Mouse (Mus musculus): ENCODE measurements at regions not wholly inside any gene's neighbourhood (a gene's known extent, or its start where the extent isn't known, plus 50 kb on each side); places are given as distances from the start of the nearest gene placed in this dataset.

- no peak for DNase-seq (ENCODE audit: extremely low read depth)
- no peaks in the 10 kb centered on the region for H3K9me3 ChIP-seq (replicated peaks; ENCODE audit: low read length)
- dilution Hi-C loops (cut with MboI; ENCODE audit: extremely low pct_ligation_motif_present, extremely low pct_unique_long_range_greater_than_20kb, low sequenced_read_pairs) = no loop called here
- in situ Hi-C loops (cut with MboI; ENCODE audit: low pct_ligation_motif_present, low pct_unique_long_range_greater_than_20kb, low sequenced_read_pairs) = no loop called here
- no peak overlapping the region for H3K27ac ChIP-seq (ENCODE audit: insufficient read depth, low read depth)
- no peak overlapping the region for H3K4me2 ChIP-seq (ENCODE audit: insufficient read depth, low read depth, poor library complexity, severe bottlenecking)
- no peak overlapping the region for H3K4me3 ChIP-seq (replicated peaks in 1 of 3; ENCODE audit: low read depth in 2 of 3, low read length in 2 of 3, poor library complexity in 1 of 3)
- no peak for TF ChIP-seq MYC (IDR thresholded peaks at IDR 0.05; ENCODE audit: low read depth, low read length)
- TF ChIP-seq MEF2A (IDR thresholded peaks at IDR 0.05; ENCODE audit: borderline replicate concordance, low read depth, low read length) = no peak
- TF ChIP-seq UBTF (IDR thresholded peaks at IDR 0.05; ENCODE audit: low read depth, low read length) = no peak
- TF ChIP-seq BHLHE40 (IDR thresholded peaks at IDR 0.05; ENCODE audit: low read depth, low read length) = no peak
- TF ChIP-seq NELFE (IDR thresholded peaks at IDR 0.05; ENCODE audit: low read depth, low read length) = no peak
- TF ChIP-seq USF2 (conservative IDR thresholded peaks at IDR 0.05; ENCODE audit: low read depth, low read length) = no peak
- no peak for TF ChIP-seq ZC3H11A (IDR thresholded peaks at IDR 0.05; ENCODE audit: low read depth, low read length)
- TF ChIP-seq ZKSCAN1 (IDR thresholded peaks at IDR 0.05; ENCODE audit: borderline replicate concordance, low read depth, low read length) = no peak
- no peak for TF ChIP-seq EP300 (IDR thresholded peaks at IDR 0.05; ENCODE audit: low read length)
- TF ChIP-seq CHD2 (IDR thresholded peaks at IDR 0.05; ENCODE audit: low read length) = no peak
- TF ChIP-seq RAD21 (IDR thresholded peaks at IDR 0.05; ENCODE audit: low read depth, low read length) = no peak
- no peak for TF ChIP-seq IRF4 (IDR thresholded peaks at IDR 0.05; ENCODE audit: low read depth, low read length)
- TF ChIP-seq KAT2A (IDR thresholded peaks at IDR 0.05; ENCODE audit: insufficient replicate concordance, low read length) = no peak
- TF ChIP-seq JUND (conservative IDR thresholded peaks at IDR 0.05; ENCODE audit: low read depth, low read length) = no peak
- no peak for TF ChIP-seq POLR2A (IDR thresholded peaks at IDR 0.05; ENCODE audit: low read depth, low read length)
- no peaks in the 10 kb centered on the region for H3K36me3 ChIP-seq (replicated peaks in 1 of 2; ENCODE audit: control insufficient read depth in 1 of 2, insufficient read depth in 1 of 2, low read length in 1 of 2)
- no peaks in the 10 kb centered on the region for H3K79me2 ChIP-seq (replicated peaks; ENCODE audit: control insufficient read depth, extremely low read depth, insufficient read depth, poor library complexity, severe bottlenecking)
- H3K27me3 ChIP-seq (replicated peaks) = no peaks in the 10 kb centered on the region
- H3K9ac ChIP-seq (ENCODE audit: insufficient read depth, low read depth) = no peak overlapping the region
- no peaks in the 10 kb centered on the region for H3K4me1 ChIP-seq (ENCODE audit: control insufficient read depth in 1 of 2, insufficient read depth in 2 of 2)
These were observed 79.6 kb upstream of the Tmem108 start for GRCm38 (mm10) chr9:103841199-103841598.

GRCm38 (mm10) chr9:103843836-103844235 lies 82.2 kb upstream of the Tmem108 start:
- dilution Hi-C loops (cut with MboI; ENCODE audit: extremely low pct_ligation_motif_present, extremely low pct_unique_long_range_greater_than_20kb, low sequenced_read_pairs) = no loop called here

More at GRCm38 (mm10) chr9:103843836-103844235, 82.2 kb upstream of the Tmem108 start:
- no peak for TF ChIP-seq MAFK (IDR thresholded peaks at IDR 0.05; ENCODE audit: insufficient replicate concordance, low read length)
- TF ChIP-seq EP300 (IDR thresholded peaks at IDR 0.05; ENCODE audit: low read length) = no peak
- no peak for TF ChIP-seq USF2 (conservative IDR thresholded peaks at IDR 0.05; ENCODE audit: low read depth, low read length)
- no peak for TF ChIP-seq POLR2AphosphoS2 (IDR thresholded peaks at IDR 0.05; ENCODE audit: low read depth, low read length)
- no peak for TF ChIP-seq TCF12 (IDR thresholded peaks at IDR 0.05; ENCODE audit: low read depth, low read length)
- no peak for TF ChIP-seq IRF4 (IDR thresholded peaks at IDR 0.05; ENCODE audit: low read depth, low read length)
- no peak for TF ChIP-seq JUN (IDR thresholded peaks at IDR 0.05; ENCODE audit: insufficient read depth, low read depth, low read length)
- TF ChIP-seq NRF1 (IDR thresholded peaks at IDR 0.05; ENCODE audit: low read depth, low read length) = no peak
- TF ChIP-seq KAT2A (IDR thresholded peaks at IDR 0.05; ENCODE audit: insufficient replicate concordance, low read length) = no peak
- no peak for TF ChIP-seq UBTF (IDR thresholded peaks at IDR 0.05; ENCODE audit: low read depth, low read length)
- TF ChIP-seq ZMIZ1 (IDR thresholded peaks at IDR 0.05; ENCODE audit: low read depth, low read length) = no peak
- TF ChIP-seq ZC3H11A (IDR thresholded peaks at IDR 0.05; ENCODE audit: low read depth, low read length) = no peak
- no peak for TF ChIP-seq JUND (conservative IDR thresholded peaks at IDR 0.05; ENCODE audit: low read depth, low read length)
- Histone ChIP-seq H3K4me3 (replicated peaks in 1 of 3; ENCODE audit: low read depth in 2 of 3, low read length in 2 of 3, poor library complexity in 1 of 3) (no peak overlapping the region), H3K36me3 (replicated peaks in 1 of 2; ENCODE audit: control insufficient read depth in 1 of 2, insufficient read depth in 1 of 2, low read length in 1 of 2) (no peaks in the 10 kb centered on the region), H3K4me2 (ENCODE audit: insufficient read depth, low read depth, poor library complexity, severe bottlenecking) (no peak overlapping the region), H3K4me1 (ENCODE audit: control insufficient read depth in 1 of 2, insufficient read depth in 2 of 2) (no peaks in the 10 kb centered on the region), H3K9ac (ENCODE audit: insufficient read depth, low read depth) (no peak overlapping the region), H3K9me3 (replicated peaks; ENCODE audit: low read length) (no peaks in the 10 kb centered on the region), H3K79me2 (replicated peaks; ENCODE audit: control insufficient read depth, extremely low read depth, insufficient read depth, poor library complexity, severe bottlenecking) (no peaks in the 10 kb centered on the region), H3K27ac (ENCODE audit: insufficient read depth, low read depth) (no peak overlapping the region), H3K27me3 (replicated peaks) (no peaks in the 10 kb centered on the region)
- no peak for DNase-seq (ENCODE audit: extremely low read depth)
- in situ Hi-C loops (cut with MboI; ENCODE audit: low pct_ligation_motif_present, low pct_unique_long_range_greater_than_20kb, low sequenced_read_pairs) = no loop called here
